ENCODE assay signal across 9 mouse cellular contexts in genomic region chr5:77217724-77218123, GRCm38 (mm10). TPM values are rescaled to one million over a fixed set of nuclear protein-coding genes. Genes with fewer than 3 reads are reported as not detected.
DNase-seq lines count a peak whose midpoint lies in the region; ATAC-seq and TF ChIP-seq lines count a peak whose summit lies in the region.
"Had no signal": no experiment of that assay in that cellular context is flagged by ENCODE, and none has a peak within 500 bp of the region (broad histone marks: within the 10 kb centered on the region; RNA-seq: fewer than 3 reads in every experiment).

No protein-coding gene starts in this region.

- H3K4me1 ChIP-seq in heart, embryonic 15.5 days (replicated peaks) = no peaks in the 10 kb centered on the region
- peaks cover 3% of the 10 kb centered on the region for H3K4me1 ChIP-seq in embryonic fibroblast, embryonic 13.5 days (ENCODE audit: control insufficient read depth, insufficient read depth, low read length)
- H3K4me1 ChIP-seq in liver, embryonic 14.5 days (replicated peaks; ENCODE audit: control insufficient read depth in 2 of 2, insufficient read depth in 2 of 2, low read length in 1 of 2) = no peaks in the 10 kb centered on the region

- no peaks in the 10 kb centered on the region for H3K27me3 ChIP-seq in heart, embryonic 15.5 days
- H3K27me3 ChIP-seq in liver, embryonic 14.5 days (ENCODE audit: control insufficient read depth, insufficient read depth, low read length) = no peaks in the 10 kb centered on the region

- no peaks in the 10 kb centered on the region for H3K9me3 ChIP-seq in heart, embryonic 15.5 days (replicated peaks)
- no peaks in the 10 kb centered on the region for H3K9me3 ChIP-seq in liver, embryonic 14.5 days (ENCODE audit: control insufficient read depth, low read length)

- intact Hi-C loops in gastrocnemius, adult 2 months (cut with DNase I) = loop anchor here (1.0 to 5.0 kb wide), 2 partner anchors 128 to 220 kb away; no protein-coding TSS in a partner anchor

- no peak overlapping the region for H3K9ac ChIP-seq in heart, embryonic 15.5 days
- no peak overlapping the region for H3K9ac ChIP-seq in liver, embryonic 14.5 days (replicated peaks)

- TF ChIP-seq POLR2A in embryonic fibroblast, embryonic 13.5 days (IDR thresholded peaks at IDR 0.05; ENCODE audit: low read depth, low read length) = no peak

- H3K4me2 ChIP-seq in heart, embryonic 15.5 days = peak overlapping the region; percentile 43
- H3K4me2 ChIP-seq in liver, embryonic 14.5 days (ENCODE audit: low read depth) = peak overlapping the region; percentile 38; the same call in 1 of the 2 replicates

- DNase-seq in heart, adult 18-20 months = no peak
- peak; percentile 77 for DNase-seq in 416B (ENCODE audit: low read depth)
- no peak for DNase-seq in liver, embryonic 14.5 days (ENCODE audit: low read depth in 3 of 3, low spot score in 3 of 3)
- no peak for DNase-seq in adrenal gland, postnatal 36 days
- DNase-seq in gastrocnemius, adult 2 months = no peak
- DNase-seq in c-Kit-positive CD71-positive TER-119-positive erythroid progenitor cells, embryonic 14.5 days (ENCODE audit: low spot score) = no peak

- 0 out of 2 replicates have a peak, but pooled peaks have one; percentile 18 for ATAC-seq in heart, embryonic 15.5 days (replicated peaks; ENCODE audit: insufficient number of reproducible peaks, insufficient read depth, low FRiP score, low read depth)
- no peak for ATAC-seq in liver, embryonic 14.5 days (ENCODE audit: insufficient read depth)

- no peak for TF ChIP-seq CTCF in embryonic fibroblast, embryonic 13.5 days (IDR thresholded peaks at IDR 0.05; ENCODE audit: borderline replicate concordance, insufficient read depth, low read length)
- no peak for TF ChIP-seq CTCF in liver, embryonic 14.5 days (IDR thresholded peaks at IDR 0.05; ENCODE audit: low read depth)
- TF ChIP-seq CTCF in gastrocnemius, adult 2 months (IDR thresholded peaks at IDR 0.05) = no peak

- H3K27ac ChIP-seq in heart, embryonic 15.5 days = no peak overlapping the region
- 0 out of 2 replicates have a peak overlapping the region, but pooled peaks have one; percentile 28 for H3K27ac ChIP-seq in embryonic fibroblast, embryonic 13.5 days (ENCODE audit: insufficient read depth, low read length)
- no peak overlapping the region for H3K27ac ChIP-seq in liver, embryonic 14.5 days
- H3K27ac ChIP-seq in gastrocnemius, adult 2 months = no peak overlapping the region

- 18% methylated on average over 2 of the region's 2 CpGs for WGBS in heart, embryonic 15.5 days
- 13% methylated on average over 2 of the region's 2 CpGs for WGBS in liver, embryonic 14.5 days (ENCODE audit: insufficient replicate concordance)

- TF ChIP-seq EP300 in liver, embryonic 14.5 days (IDR thresholded peaks at IDR 0.05; ENCODE audit: low read depth) = no peak

- peak overlapping the region; percentile 36; the same call in 1 of the 2 replicates for H3K4me3 ChIP-seq in heart, embryonic 15.5 days
- H3K4me3 ChIP-seq in embryonic fibroblast, embryonic 13.5 days (ENCODE audit: insufficient read depth, low read length) = no peak overlapping the region
- no peak overlapping the region for H3K4me3 ChIP-seq in liver, embryonic 14.5 days (ENCODE audit: insufficient read depth in 1 of 2, low read depth in 2 of 2, low read length in 2 of 2)
- no peak overlapping the region for H3K4me3 ChIP-seq in gastrocnemius, adult 2 months

- no peaks in the 10 kb centered on the region for H3K36me3 ChIP-seq in heart, embryonic 15.5 days
- no peaks in the 10 kb centered on the region for H3K36me3 ChIP-seq in liver, embryonic 14.5 days (replicated peaks; ENCODE audit: control insufficient read depth, insufficient read depth, low read depth)

RNA-seq across cellular contexts. Expression of gene Spink2, which starts 6.5 kb away (rescaled TPM):
- polyA plus RNA-seq in heart, embryonic 15.5 days (2015; fragmentation: Nextera tagmentation; extraction: Ambion mirVana) = 3.0 and 3.7 TPM in 2 replicates
- not detected for total RNA-seq in heart, adult 18-20 months (2021)
- polyA plus RNA-seq in embryonic fibroblast, embryonic 13.5 days (2011; ENCODE audit: insufficient read length, low read depth, missing spikeins) = 1.8 and 2.2 TPM in 2 replicates
- 0.07 TPM in 1 of 2 replicates, not detected in the other for polyA plus RNA-seq in liver, embryonic 14.5 days (2012; rRNA removed)
- polyA plus RNA-seq in liver, embryonic 14.5 days (2014; fragmentation: Nextera tagmentation; extraction: Ambion mirVana) = not detected in 2 replicates
- under 1 TPM in 1 of 2 experiments, not detected in 1; 0.49 TPM for total RNA-seq in adrenal gland, postnatal 36 days (2021)
- not detected for total RNA-seq in gastrocnemius, adult 2 months (2021)
- total RNA-seq: left cerebral cortex, adult 18-20 months had no signal

RNA-seq across cellular contexts. Expression of gene Rest, which starts 47.6 kb away (rescaled TPM):
- polyA plus RNA-seq in heart, embryonic 15.5 days (2015; fragmentation: Nextera tagmentation; extraction: Ambion mirVana) = 19.3 and 22.1 TPM in 2 replicates
- total RNA-seq in heart, adult 18-20 months (2021) = 10 to 100 TPM; 13.2 to 13.5 TPM
- 31.1 and 36.4 TPM in 2 replicates for polyA plus RNA-seq in embryonic fibroblast, embryonic 13.5 days (2011; ENCODE audit: insufficient read length, low read depth, missing spikeins)
- 2.6 and 3.5 TPM in 2 replicates for polyA plus RNA-seq in liver, embryonic 14.5 days (2012; rRNA removed)
- 6.6 and 6.8 TPM in 2 replicates for polyA plus RNA-seq in liver, embryonic 14.5 days (2014; fragmentation: Nextera tagmentation; extraction: Ambion mirVana)
- 10 to 100 TPM; 24.8 to 26.8 TPM for total RNA-seq in adrenal gland, postnatal 36 days (2021)
- 1 to 10 TPM; 7.8 to 9.2 TPM for total RNA-seq in gastrocnemius, adult 2 months (2021)
